Mouse (Mus musculus): ENCODE measurements around the gene Gm4216. TPM values are rescaled to one million over a fixed set of nuclear protein-coding genes. Genes with fewer than 3 reads are reported as not detected.
"Not testable (repeated sequence)": the region's sequence is repeated elsewhere in the genome, so short reads cannot be mapped to it uniquely, and the experiment has no call there.

The Gm4216 gene
- total RNA-seq (2021) = not detected
- long read RNA-seq, experiment 1 = 0 reads
- long read RNA-seq, experiment 2 = 0 reads

DNA sequence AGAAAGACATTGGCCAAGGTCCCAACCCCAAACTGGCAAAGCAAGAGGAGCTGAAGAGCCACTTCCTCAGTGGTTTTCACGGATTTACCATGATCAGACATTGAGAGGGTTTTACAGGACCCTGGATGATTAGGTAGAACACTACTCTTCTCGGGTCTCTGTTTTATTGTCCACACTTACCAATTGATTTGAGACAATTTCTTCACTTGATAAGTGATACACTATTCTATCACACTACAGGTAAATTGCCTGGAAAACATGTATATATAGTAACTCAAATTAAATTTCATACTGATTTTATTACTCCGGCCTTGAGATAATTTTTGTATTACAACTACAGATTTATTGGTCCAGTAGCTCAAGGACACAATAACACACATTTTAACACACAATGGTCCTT lies at the start of gene Gm4216:
TSS of gene Gm4216 (minus strand) at position 101 of the 400 bp plus-strand sequence.
- DNase-seq (ENCODE audit: low spot score in 2 of 2) = not testable (repeated sequence)

GRCm38 (mm10) chr7:23067356-23067755 lies 47.6 kb upstream of the Gm4216 start, which contains the start of gene Gm8720:
TSS of gene Gm8720 (minus strand) at chr7:23067456.
- not testable (repeated sequence) for DNase-seq (ENCODE audit: low spot score in 2 of 2)

- not testable (repeated sequence) for DNase-seq (ENCODE audit: low spot score in 2 of 2)
Measured at GRCm38 (mm10) chr7:23055240-23055639, 35.5 kb upstream of the Gm4216 start, which contains the start of gene Vmn1r163. TSS of gene Vmn1r163 (plus strand) at chr7:23055540.

DNA sequence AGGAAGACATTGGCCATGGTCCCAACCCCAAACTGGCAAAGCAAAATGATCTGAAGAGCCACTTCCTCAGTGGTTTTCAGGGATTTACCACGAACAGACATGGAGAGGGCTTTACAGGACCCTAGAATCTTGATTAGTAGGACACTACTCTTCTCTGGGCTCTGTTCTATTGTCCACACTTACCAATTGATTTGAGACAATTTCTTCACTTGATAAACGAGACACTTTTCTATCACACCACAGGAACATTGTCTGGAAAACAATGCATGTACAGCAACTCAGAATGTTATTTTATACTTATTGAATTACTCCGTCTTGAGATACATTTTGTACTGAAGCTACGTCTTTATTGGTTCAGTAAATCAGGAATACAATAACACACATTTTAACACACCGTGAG lies 35.1 kb downstream of the Gm4216 start, which contains the start of gene Gm4214:
TSS of gene Gm4214 (minus strand) at position 101 of the 400 bp plus-strand sequence.
- DNase-seq (ENCODE audit: low spot score in 2 of 2) = not testable (repeated sequence)

Other genes starting within 250 kb of the Gm4216 start
- not detected for gene Vmn1r158, start 229.1 kb downstream of the Gm4216 start, total RNA-seq (2021)
- not detected for gene Vmn1r159, start 176.3 kb downstream of the Gm4216 start, total RNA-seq (2021)
- gene Vmn1r160, start 148.7 kb downstream of the Gm4216 start, total RNA-seq (2021) = not detected
- gene Gm4214, start 35.2 kb downstream of the Gm4216 start, total RNA-seq (2021) = not detected
- not detected for gene Vmn1r163, start 35.6 kb upstream of the Gm4216 start, total RNA-seq (2021)
- not detected for gene Gm8720, start 47.5 kb upstream of the Gm4216 start, total RNA-seq (2021)
- not detected for gene Gm10662, start 124.6 kb upstream of the Gm4216 start, total RNA-seq (2021)
- gene Vmn1r165, start 197.4 kb upstream of the Gm4216 start, total RNA-seq (2021) = not detected
- not detected for gene Vmn1r166, start 231.8 kb upstream of the Gm4216 start, total RNA-seq (2021)